Mouse (Mus musculus) kidney, embryonic 16.5 days (tissue): ENCODE measurements around the gene Thada. TPM values are rescaled to one million over a fixed set of nuclear protein-coding genes. Genes with fewer than 3 reads are reported as not detected.
"Not testable (repeated sequence)": the region's sequence is repeated elsewhere in the genome, so short reads cannot be mapped to it uniquely, and the experiment has no call there.

ENCODE experiments used
- ATAC-seq: fragments of 200-750 bp; cut with Nextera tagmentation; 2 replicates; pipeline ENCODE4 v1.8.0; 2017; ENCODE audit warnings: moderate TSS enrichment; ENCODE audit not compliant: low FRiP score, low TSS enrichment
- H3K27ac ChIP-seq: fragments of 300-500 bp; sonication (generic); 2 replicates; pipeline ENCODE4 v1.5.1; 2014; ENCODE audit warnings: low read length
- H3K27me3 ChIP-seq: fragments of 300-500 bp; sonication (generic); 2 replicates; pipeline ENCODE4 v1.6.1; 2014; ENCODE audit warnings: low read length, control low read depth, mixed read lengths; ENCODE audit not compliant: insufficient read depth
- H3K36me3 ChIP-seq: fragments of 300-500 bp; sonication (generic); 2 replicates; pipeline ENCODE4 v1.6.1; 2014; ENCODE audit warnings: low read length, control low read depth, mixed read lengths; ENCODE audit not compliant: insufficient read depth
- H3K4me1 ChIP-seq: fragments of 300-500 bp; sonication (generic); 2 replicates; pipeline ENCODE4 v1.6.1; 2014; ENCODE audit warnings: low read length, control low read depth, mixed read lengths; ENCODE audit not compliant: insufficient read depth
- H3K4me2 ChIP-seq: fragments of 300-500 bp; sonication (generic); replicated peaks from 2 replicates; pipeline ENCODE4 v1.6.1; 2014; ENCODE audit warnings: low read depth, low read length
- H3K4me3 ChIP-seq: fragments of 300-500 bp; sonication (generic); 2 replicates; pipeline ENCODE4 v1.5.1; 2014; ENCODE audit warnings: mild to moderate bottlenecking, low read length
- H3K9ac ChIP-seq: fragments of 300-500 bp; sonication (generic); replicated peaks from 2 replicates; pipeline ENCODE4 v1.6.1; 2014; ENCODE audit warnings: low read length
- H3K9me3 ChIP-seq: fragments of 300-500 bp; sonication (generic); 2 replicates; pipeline ENCODE4 v1.6.1; 2016; ENCODE audit warnings: low read length, control low read depth
- WGBS: fragments of 180-500 bp; shearing (Covaris S2); extraction: QIAGEN DNeasy Blood & Tissue Kit; methylation state at CpG from one replicate; pipeline ENCODE4 v1.1.7; 2014; 5-methylcytosine and 5-hydroxymethylcytosine counted together
- polyA plus RNA-seq: library from polyadenylated mRNA; unstranded; fragments of >200 nt; fragmentation: Nextera tagmentation; extraction: Ambion mirVana; gene quantifications from 2 replicates; pipeline ENCODE4 v1.2.1, GENCODE M21; 2015

Thada gene
- polyA plus RNA-seq, 1 experiment from 2014 or later, result 9.2 TPM

- 94% methylated on average over 6 of the region's 6 CpGs for WGBS
Observed at GRCm38 (mm10) chr17:84241308-84241957, 224.6 kb downstream of the Thada start.

GRCm38 (mm10) chr17:84239679-84240292, 226.2 kb downstream of the Thada start:
- 67% methylated on average over 2 of the region's 2 CpGs for WGBS
- Histone ChIP-seq H3K9me3 (no peaks in the 10 kb centered on the region; the same call in 1 of the 2 replicates), H3K4me3 (no peak overlapping the region), H3K4me1 (peaks cover 32% of the 10 kb centered on the region), H3K9ac (no peak overlapping the region), H3K36me3 (no peaks in the 10 kb centered on the region), H3K27ac (0 out of 2 replicates have a peak overlapping the region, but pooled peaks have one; percentile 28), H3K4me2 (no peak overlapping the region), H3K27me3 (no peaks in the 10 kb centered on the region)
- ATAC-seq, result no peak

More at GRCm38 (mm10) chr17:84241308-84241957, 224.6 kb downstream of the Thada start:
- no peak overlapping the region for H3K4me2 ChIP-seq
- no peak overlapping the region for H3K27ac ChIP-seq
- peaks cover 38% of the 10 kb centered on the region for H3K4me1 ChIP-seq
- peaks cover under 1% of the 10 kb centered on the region; the same call in 1 of the 2 replicates for H3K36me3 ChIP-seq
- H3K4me3 ChIP-seq, result no peak overlapping the region
- no peak overlapping the region for H3K9ac ChIP-seq
- ATAC-seq, result no peak
- H3K27me3 ChIP-seq, result no peaks in the 10 kb centered on the region
- no peaks in the 10 kb centered on the region; the same call in 1 of the 2 replicates for H3K9me3 ChIP-seq

- Histone ChIP-seq H3K4me3 (no peak overlapping the region), H3K27me3 (no peaks in the 10 kb centered on the region), H3K27ac (no peak overlapping the region), H3K9ac (no peak overlapping the region), H3K4me1 (peaks cover 15% of the 10 kb centered on the region), H3K9me3 (no peaks in the 10 kb centered on the region; the same call in 1 of the 2 replicates), H3K36me3 (no peaks in the 10 kb centered on the region), H3K4me2 (no peak overlapping the region)
- 96% methylated on average over 1 of the region's 1 CpGs for WGBS
- no peak for ATAC-seq
Observed at GRCm38 (mm10) chr17:84238174-84238573, 227.8 kb downstream of the Thada start.

- Histone ChIP-seq H3K4me2 (no peak overlapping the region), H3K9me3 (no peaks in the 10 kb centered on the region; the same call in 1 of the 2 replicates), H3K27me3 (no peaks in the 10 kb centered on the region), H3K36me3 (no peaks in the 10 kb centered on the region), H3K4me3 (no peak overlapping the region), H3K27ac (peak overlapping the region; percentile 49; the same call in 1 of the 2 replicates), H3K9ac (no peak overlapping the region), H3K4me1 (peaks cover 15% of the 10 kb centered on the region)
- ATAC-seq, result no peak
- 74% methylated on average over 7 of the region's 7 CpGs for WGBS
Observed at GRCm38 (mm10) chr17:84236781-84237557, 229.0 kb downstream of the Thada start.

GRCm38 (mm10) chr17:84235399-84235928, 230.5 kb downstream of the Thada start:
- Histone ChIP-seq H3K4me1 (peaks cover 15% of the 10 kb centered on the region), H3K9ac (no peak overlapping the region)
- ATAC-seq, result no peak

GRCm38 (mm10) chr17:84234785-84235184, 231.2 kb downstream of the Thada start:
- not testable (repeated sequence) for H3K9ac ChIP-seq, H3K4me2 ChIP-seq, H3K4me3 ChIP-seq, ATAC-seq, H3K27me3 ChIP-seq, H3K27ac ChIP-seq, H3K9me3 ChIP-seq, H3K36me3 ChIP-seq
- no CpG with 5 or more reads among the region's 4 CpGs for WGBS
- peaks cover 15% of the 10 kb centered on the region for H3K4me1 ChIP-seq

More at GRCm38 (mm10) chr17:84235399-84235928, 230.5 kb downstream of the Thada start:
- no peak overlapping the region for H3K4me3 ChIP-seq
- no peaks in the 10 kb centered on the region for H3K36me3 ChIP-seq
- H3K4me2 ChIP-seq, result no peak overlapping the region
- no peaks in the 10 kb centered on the region for H3K27me3 ChIP-seq
- H3K27ac ChIP-seq, result no peak overlapping the region
- no peaks in the 10 kb centered on the region for H3K9me3 ChIP-seq
- WGBS, result 81% methylated on average over 4 of the region's 4 CpGs

- Histone ChIP-seq H3K27me3 (no peaks in the 10 kb centered on the region), H3K27ac (no peak overlapping the region), H3K9ac (no peak overlapping the region), H3K4me3 (no peak overlapping the region), H3K36me3 (peaks cover 7% of the 10 kb centered on the region; the same call in 1 of the 2 replicates), H3K4me1 (peaks cover 8% of the 10 kb centered on the region; the same call in 1 of the 2 replicates), H3K9me3 (no peaks in the 10 kb centered on the region), H3K4me2 (no peak overlapping the region)
- ATAC-seq, result no peak
- WGBS, result 96% methylated on average over 2 of the region's 2 CpGs
Observed at GRCm38 (mm10) chr17:84233758-84234157, 232.2 kb downstream of the Thada start.

- no peak for ATAC-seq
- H3K27me3 ChIP-seq, result no peaks in the 10 kb centered on the region
- no peak overlapping the region for H3K27ac ChIP-seq
- no peak overlapping the region for H3K9ac ChIP-seq
- 75% methylated on average over 2 of the region's 2 CpGs for WGBS
- H3K4me1 ChIP-seq, result peaks cover 8% of the 10 kb centered on the region
- no peak overlapping the region for H3K4me2 ChIP-seq
- H3K4me3 ChIP-seq, result no peak overlapping the region
- peaks cover 11% of the 10 kb centered on the region; the same call in 1 of the 2 replicates for H3K36me3 ChIP-seq
- H3K9me3 ChIP-seq, result no peaks in the 10 kb centered on the region
Observed at GRCm38 (mm10) chr17:84231361-84231760, 234.6 kb downstream of the Thada start.

- 53% methylated on average over 2 of the region's 2 CpGs for WGBS
- Histone ChIP-seq H3K4me2 (no peak overlapping the region), H3K9me3 (no peaks in the 10 kb centered on the region), H3K27me3 (no peaks in the 10 kb centered on the region), H3K4me1 (peaks cover 22% of the 10 kb centered on the region), H3K4me3 (no peak overlapping the region), H3K27ac (no peak overlapping the region), H3K9ac (no peak overlapping the region), H3K36me3 (peaks cover 14% of the 10 kb centered on the region; the same call in 1 of the 2 replicates)
- ATAC-seq, result no peak
Observed at GRCm38 (mm10) chr17:84228223-84228622, 237.8 kb downstream of the Thada start.
